Mouse (Mus musculus) small intestine, adult 2 months (tissue): Measurements from ENCODE around the gene Gpc6.

Experiments
- CTCF ChIP-seq: fragments of 200-500 bp; IDR thresholded peaks from 2 replicates; pipeline ENCODE4 v1.5.1; 2012; ENCODE audit warnings: low read depth, mild to moderate bottlenecking, control low read depth, inconsistent platforms, low read length, moderate library complexity, mixed read lengths; ENCODE audit not compliant: insufficient replicate concordance, insufficient read length; ENCODE audit errors: extremely low read depth
- POLR2A ChIP-seq: fragments of 200-500 bp; IDR thresholded peaks from 2 replicates; pipeline ENCODE4 v1.6.1; 2012; ENCODE audit warnings: low read depth, mild to moderate bottlenecking, control low read depth, inconsistent platforms, low read length, moderate library complexity

GRCm38 (mm10) chr14:117015333-117015922 lies 90.3 kb downstream of the Gpc6 start:
- no peak for TF ChIP-seq CTCF
- no peak for TF ChIP-seq POLR2A
